Mouse (Mus musculus) embryonic facial prominence, embryonic 10.5 days (tissue): ENCODE results near the gene Ercc4. TPM values are rescaled to one million over a fixed set of nuclear protein-coding genes. Genes with fewer than 3 reads are reported as not detected.
"Not testable (repeated sequence)": the region's sequence is repeated elsewhere in the genome, so short reads cannot be mapped to it uniquely, and the experiment has no call there.

Source experiments
- DNase-seq: peaks from one replicate; pipeline ENCODE4 v3.0.0-alpha.2; 2017; ENCODE audit warnings: low spot score
- H3K27ac ChIP-seq: fragments of 300-500 bp; sonication (generic); replicated peaks from 2 replicates; pipeline ENCODE4 v1.5.1; 2016; ENCODE audit warnings: mild to moderate bottlenecking
- H3K27me3 ChIP-seq: fragments of 300-500 bp; sonication (generic); replicated peaks from 2 replicates; pipeline ENCODE4 v1.6.1; 2016; ENCODE audit warnings: low read depth, mild to moderate bottlenecking; ENCODE audit not compliant: poor library complexity, severe bottlenecking
- H3K36me3 ChIP-seq: fragments of 300-500 bp; sonication (generic); replicated peaks from 2 replicates; pipeline ENCODE4 v1.6.1; 2016; ENCODE audit warnings: mild to moderate bottlenecking, moderate library complexity
- H3K4me1 ChIP-seq: fragments of 300-500 bp; sonication (generic); 2 replicates; pipeline ENCODE4 v1.6.1; 2016
- H3K4me3 ChIP-seq: fragments of 300-500 bp; sonication (generic); 2 replicates; pipeline ENCODE4 v1.5.1; 2016; ENCODE audit warnings: mild to moderate bottlenecking, moderate library complexity
- H3K9me3 ChIP-seq: fragments of 300-500 bp; sonication (generic); 2 replicates; pipeline ENCODE4 v1.6.1; 2016; ENCODE audit warnings: mild to moderate bottlenecking
- WGBS: fragments of 180-500 bp; shearing (Covaris S2); methylation state at CpG from one replicate; pipeline ENCODE4 v1.1.7; 2016; 5-methylcytosine and 5-hydroxymethylcytosine counted together
- polyA plus RNA-seq: library from polyadenylated mRNA; unstranded; fragments of >200 nt; fragmentation: Nextera tagmentation; extraction: Ambion mirVana; gene quantifications from 2 replicates; pipeline ENCODE4 v1.2.1, GENCODE M21; 2016

Gene Ercc4
- 12.2 and 12.7 TPM in 2 replicates for polyA plus RNA-seq

- H3K27me3 ChIP-seq = no peaks in the 10 kb centered on the region
- H3K36me3 ChIP-seq = peaks cover 26% of the 10 kb centered on the region
- DNase-seq = peak; percentile 96
- H3K9me3 ChIP-seq = no peaks in the 10 kb centered on the region
- peaks cover 8% of the 10 kb centered on the region for H3K4me1 ChIP-seq
- H3K4me3 ChIP-seq = peak within 1 kb of the TSS; percentile 85
- under 1% methylated on average over 53 of the region's 53 CpGs for WGBS
- peak within 1 kb of the TSS; percentile 91 for H3K27ac ChIP-seq
Observed at GRCm38 (mm10) chr16:13109156-13109989, at the start of gene Ercc4. Ercc4 (plus strand) TSS chr16:13109684.

DNA sequence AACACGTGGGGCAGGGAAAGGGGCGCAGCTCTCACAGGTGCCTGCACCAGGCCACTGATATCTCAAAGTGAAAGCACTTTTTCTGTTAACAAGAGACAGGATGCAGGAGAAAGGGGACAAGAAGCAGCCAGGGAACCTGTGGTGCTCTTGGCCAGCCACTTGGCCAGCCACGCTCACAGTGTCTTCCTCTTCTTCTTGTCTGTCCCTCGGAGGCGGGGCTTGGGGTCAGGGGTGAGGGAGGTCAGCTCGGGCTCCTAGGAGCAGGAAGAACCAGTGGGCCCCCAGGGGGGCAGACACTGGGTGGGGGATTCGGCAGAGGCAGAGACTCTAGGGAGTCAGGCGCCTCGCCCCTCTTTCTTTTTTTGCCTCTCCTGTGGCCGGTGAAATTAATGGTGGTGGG is 48.4 kb upstream of the Ercc4 start:
- Histone ChIP-seq H3K36me3 (no peaks in the 10 kb centered on the region), H3K27ac (0 out of 2 replicates have a peak overlapping the region, but pooled peaks have one; percentile 24), H3K27me3 (no peaks in the 10 kb centered on the region), H3K4me3 (peak overlapping the region; percentile 38), H3K4me1 (peaks cover 6% of the 10 kb centered on the region), H3K9me3 (no peaks in the 10 kb centered on the region)
- DNase-seq = no peak
- WGBS = 28% methylated on average over 10 of the region's 10 CpGs

GRCm38 (mm10) chr16:13074176-13074575 is 35.3 kb upstream of the Ercc4 start:
- DNase-seq = no peak
- Histone ChIP-seq H3K27ac (no peak overlapping the region), H3K4me3 (no peak overlapping the region), H3K9me3 (no peaks in the 10 kb centered on the region), H3K27me3 (no peaks in the 10 kb centered on the region), H3K4me1 (no peaks in the 10 kb centered on the region), H3K36me3 (no peaks in the 10 kb centered on the region)
- WGBS = 78% methylated on average over 4 of the region's 4 CpGs

DNA sequence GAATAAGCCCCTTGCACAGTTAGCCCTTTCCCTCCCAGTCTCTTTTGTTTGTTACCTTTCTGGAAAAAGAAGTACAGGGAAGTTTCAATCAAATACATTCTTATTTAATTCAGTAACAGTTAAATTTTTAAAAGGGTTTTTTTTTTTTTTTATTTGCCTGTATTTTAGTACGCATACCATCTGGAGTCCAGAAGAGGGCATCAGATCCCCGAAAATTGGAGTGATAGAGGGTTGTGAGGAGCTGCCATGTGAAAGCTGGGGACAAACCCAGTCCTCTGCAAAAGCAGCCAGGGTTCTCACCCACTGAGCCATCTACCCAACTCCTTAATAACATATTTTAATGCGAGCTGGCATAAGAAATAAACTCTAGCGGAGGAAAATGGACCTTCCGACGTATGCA is 29.3 kb upstream of the Ercc4 start:
- Histone ChIP-seq H3K27me3 (no peaks in the 10 kb centered on the region), H3K4me1 (no peaks in the 10 kb centered on the region), H3K36me3 (no peaks in the 10 kb centered on the region), H3K9me3 (no peaks in the 10 kb centered on the region), H3K27ac (no peak overlapping the region), H3K4me3 (no peak overlapping the region)
- no peak for DNase-seq
- 75% methylated on average over 6 of the region's 6 CpGs for WGBS

DNA sequence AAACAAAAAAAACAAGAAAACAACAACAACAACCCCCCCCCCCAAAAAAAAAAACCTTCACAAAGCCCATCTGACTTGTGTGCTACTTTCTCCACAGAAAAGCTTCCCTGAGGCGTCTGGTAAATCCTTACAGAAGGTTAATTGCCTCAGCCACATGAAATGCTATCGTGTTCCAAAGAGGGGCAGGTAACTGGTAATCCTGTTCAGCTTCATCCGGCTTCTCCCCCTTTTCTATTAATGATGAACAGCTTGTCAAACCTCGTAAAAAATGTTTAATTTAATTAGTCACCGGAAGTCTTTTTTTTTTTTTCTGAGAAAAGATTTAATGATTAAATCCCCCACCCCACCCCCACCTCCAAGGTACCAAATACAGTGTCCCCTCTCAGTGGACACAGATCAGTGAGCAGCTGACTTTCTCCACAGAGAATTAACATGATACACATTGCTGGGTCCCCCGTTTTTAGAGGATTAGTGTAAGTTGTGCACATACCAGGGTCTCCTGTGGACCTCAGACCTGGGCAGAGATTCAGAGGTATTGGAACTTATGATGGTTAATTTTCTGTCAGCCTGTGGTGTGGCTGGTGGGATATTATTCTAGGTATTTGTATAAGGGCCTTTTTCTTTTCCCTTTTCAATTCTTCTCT is 26.2 kb upstream of the Ercc4 start:
- no peaks in the 10 kb centered on the region for H3K4me1 ChIP-seq
- H3K27me3 ChIP-seq = no peaks in the 10 kb centered on the region
- H3K9me3 ChIP-seq = no peaks in the 10 kb centered on the region
- no peak for DNase-seq
- no peaks in the 10 kb centered on the region for H3K36me3 ChIP-seq
- H3K27ac ChIP-seq = no peak overlapping the region
- WGBS = 64% methylated on average over 6 of the region's 6 CpGs
- no peak overlapping the region for H3K4me3 ChIP-seq

GRCm38 (mm10) chr16:13108356-13108755 is 1.1 kb upstream of the Ercc4 start:
- DNase-seq = no peak
- no peaks in the 10 kb centered on the region for H3K9me3 ChIP-seq
- H3K4me3 ChIP-seq = no peak overlapping the region
- peaks cover 15% of the 10 kb centered on the region for H3K36me3 ChIP-seq
- peaks cover 8% of the 10 kb centered on the region for H3K4me1 ChIP-seq
- no peaks in the 10 kb centered on the region for H3K27me3 ChIP-seq
- H3K27ac ChIP-seq = no peak overlapping the region
- 91% methylated on average over 12 of the region's 12 CpGs for WGBS

DNA sequence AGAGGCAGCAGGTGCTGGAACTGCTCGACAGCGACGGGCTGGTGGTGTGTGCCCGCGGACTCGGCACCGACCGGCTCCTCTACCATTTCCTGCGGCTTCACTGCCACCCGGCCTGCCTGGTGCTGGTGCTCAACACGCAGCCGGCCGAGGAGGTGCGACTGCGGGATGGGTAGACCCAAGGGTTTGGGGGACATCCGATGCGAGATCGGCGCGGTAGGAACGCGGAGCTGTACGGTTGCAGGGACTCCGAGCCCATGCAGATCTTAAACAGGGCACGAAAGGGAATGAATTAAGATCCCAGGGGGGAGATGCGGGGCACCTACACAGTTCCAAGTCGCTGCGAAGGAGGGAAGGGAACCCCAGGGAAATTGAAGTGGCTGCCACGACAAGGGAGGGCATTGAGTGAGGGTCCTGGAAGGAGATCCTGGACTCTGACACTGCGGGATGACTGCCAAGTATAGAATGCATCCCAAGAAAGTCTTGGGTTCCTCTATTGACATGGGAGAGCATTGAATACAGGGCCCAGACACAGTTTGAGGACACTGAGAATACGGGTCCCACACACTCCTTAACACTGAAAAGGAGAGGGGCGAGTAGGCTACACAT is 609 bp downstream of the Ercc4 start:
- peaks cover 8% of the 10 kb centered on the region for H3K4me1 ChIP-seq
- H3K4me3 ChIP-seq = peak overlapping the region; percentile 85
- peaks cover 33% of the 10 kb centered on the region for H3K36me3 ChIP-seq
- no peaks in the 10 kb centered on the region for H3K27me3 ChIP-seq
- no peaks in the 10 kb centered on the region for H3K9me3 ChIP-seq
- under 1% methylated on average over 32 of the region's 32 CpGs for WGBS
- H3K27ac ChIP-seq = peak overlapping the region; percentile 91
- no peak for DNase-seq

GRCm38 (mm10) chr16:13114821-13115220 is 5.3 kb downstream of the Ercc4 start:
- Histone ChIP-seq H3K36me3 (peaks cover 54% of the 10 kb centered on the region), H3K27ac (no peak overlapping the region), H3K9me3 (no peaks in the 10 kb centered on the region), H3K4me3 (no peak overlapping the region), H3K27me3 (no peaks in the 10 kb centered on the region), H3K4me1 (peaks cover 8% of the 10 kb centered on the region)
- 86% methylated on average over 2 of the region's 2 CpGs for WGBS
- DNase-seq = no peak

- not testable (repeated sequence) for H3K4me3 ChIP-seq, H3K27me3 ChIP-seq, H3K4me1 ChIP-seq, H3K27ac ChIP-seq, H3K9me3 ChIP-seq, DNase-seq
- 92% methylated on average over 3 of the region's 3 CpGs for whole genome bisulfite sequencing
- H3K36me3 ChIP-seq = peaks cover 60% of the 10 kb centered on the region
Observed at GRCm38 (mm10) chr16:13115466-13115865, 6.0 kb downstream of the Ercc4 start.

- peak; percentile 50 for DNase-seq
- no peaks in the 10 kb centered on the region for H3K4me1 ChIP-seq
- H3K36me3 ChIP-seq = peaks cover 74% of the 10 kb centered on the region
- H3K4me3 ChIP-seq = no peak overlapping the region
- H3K27me3 ChIP-seq = no peaks in the 10 kb centered on the region
- 70% methylated on average over 9 of the region's 9 CpGs for WGBS
- H3K9me3 ChIP-seq = no peaks in the 10 kb centered on the region
- H3K27ac ChIP-seq = no peak overlapping the region
Observed at GRCm38 (mm10) chr16:13117299-13117966, 7.9 kb downstream of the Ercc4 start.

GRCm38 (mm10) chr16:13117967-13118430 is 8.5 kb downstream of the Ercc4 start:
- Histone ChIP-seq H3K36me3 (peaks cover 72% of the 10 kb centered on the region), H3K4me1 (no peaks in the 10 kb centered on the region), H3K4me3 (no peak overlapping the region), H3K27ac (no peak overlapping the region), H3K9me3 (no peaks in the 10 kb centered on the region), H3K27me3 (no peaks in the 10 kb centered on the region)
- 92% methylated on average over 7 of the region's 7 CpGs for WGBS
- no peak for DNase-seq

GRCm38 (mm10) chr16:13118754-13119294 is 9.3 kb downstream of the Ercc4 start:
- Histone ChIP-seq H3K27me3 (no peaks in the 10 kb centered on the region), H3K4me3 (no peak overlapping the region), H3K9me3 (no peaks in the 10 kb centered on the region), H3K36me3 (peaks cover 69% of the 10 kb centered on the region), H3K27ac (no peak overlapping the region), H3K4me1 (no peaks in the 10 kb centered on the region)
- whole genome bisulfite sequencing = 94% methylated on average over 2 of the region's 2 CpGs
- no peak for DNase-seq
